Mouse (Mus musculus) megakaryocyte, adult 5-6 weeks (primary cell): Measurements from ENCODE around the gene Zfp961. TPM values are rescaled to one million over a fixed set of nuclear protein-coding genes. Genes with fewer than 3 reads are reported as not detected.
A peak's percentile ranks its signal among the peaks of the same experiment; 100 is the strongest.

ENCODE experiments used
- ATAC-seq: 2 replicates; pipeline ENCODE4 v1.8.0; 2016; ENCODE audit warnings: mild to moderate bottlenecking, inconsistent platforms; ENCODE audit not compliant: poor library complexity, severe bottlenecking
- total RNA-seq, 2 experiments: library from RNA; stranded (forward) in 1 of 2; stranded (reverse) in 1 of 2; fragments of 153-499, 151-499 nt in 1 of 2; fragments of 221-1000, 200-1000 nt in 1 of 2; gene quantifications; 2 replicates each; pipeline versions ENCODE4 v1.2.3 to v1.2.4; 2015 to 2017

Zfp961 gene
- total RNA-seq, 2 experiments from 2014 or later, result 23.1 to 34.4 TPM

DNA sequence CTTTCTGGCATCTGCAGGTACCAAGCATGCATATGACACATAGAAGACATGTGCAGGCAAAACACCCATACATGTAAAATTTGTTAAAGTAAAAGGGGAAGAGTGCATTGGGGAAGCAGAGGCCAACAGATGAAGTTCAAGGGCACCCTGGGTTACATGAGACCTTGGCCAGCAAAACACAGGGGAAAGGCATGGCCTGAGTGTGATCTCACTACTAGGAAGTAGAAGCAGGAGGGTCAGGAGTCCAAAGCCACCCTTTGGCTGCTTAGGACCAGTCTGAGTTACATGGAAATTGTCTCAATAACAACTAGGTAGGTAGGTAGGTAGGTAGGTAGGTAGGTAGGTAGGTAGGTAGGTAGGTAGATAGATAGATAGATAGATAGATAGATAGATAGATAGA, 9.6 kb downstream of the Zfp961 start:
- no peak; the same call in 1 of the 2 replicates for ATAC-seq

DNA sequence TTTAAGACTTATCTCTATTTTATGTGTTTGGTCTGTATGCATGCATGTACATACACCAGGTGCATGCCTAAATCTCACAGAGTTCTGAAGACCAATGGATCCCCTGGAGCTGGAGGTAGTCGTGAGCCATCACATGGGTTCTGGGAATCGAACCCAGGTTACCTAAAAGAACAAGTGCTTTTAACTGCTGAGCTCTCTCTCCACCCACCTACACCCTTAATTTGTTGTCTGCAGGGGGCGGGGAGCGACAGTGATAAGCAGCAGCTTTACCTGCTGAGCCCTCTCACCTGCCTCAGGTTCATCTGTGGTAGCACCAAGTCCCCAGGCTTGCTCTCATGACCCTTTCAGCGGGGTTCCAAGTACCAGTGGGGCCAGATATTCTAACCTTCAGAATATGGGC, 11.0 kb downstream of the Zfp961 start:
- no peak for ATAC-seq

DNA sequence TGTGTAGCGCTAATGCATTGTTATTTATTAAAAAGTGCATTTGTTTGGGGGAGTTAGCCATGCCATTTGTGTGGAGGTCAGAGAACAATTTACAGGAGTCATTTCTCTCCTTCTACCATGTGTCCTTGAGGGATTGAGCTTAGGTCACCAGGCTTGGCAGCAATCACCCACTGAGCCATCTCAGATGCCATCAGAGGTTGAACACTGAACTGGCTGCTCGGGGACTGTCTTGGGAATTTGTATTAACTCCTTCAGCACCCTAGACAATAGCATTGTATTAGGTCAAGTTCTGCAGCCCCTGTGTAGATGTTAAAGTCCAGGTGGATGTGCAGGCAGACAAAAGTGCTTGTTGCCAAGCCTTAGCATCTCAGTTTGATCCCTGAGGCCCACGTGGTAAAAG, 13.2 kb downstream of the Zfp961 start:
- no peak for ATAC-seq

DNA sequence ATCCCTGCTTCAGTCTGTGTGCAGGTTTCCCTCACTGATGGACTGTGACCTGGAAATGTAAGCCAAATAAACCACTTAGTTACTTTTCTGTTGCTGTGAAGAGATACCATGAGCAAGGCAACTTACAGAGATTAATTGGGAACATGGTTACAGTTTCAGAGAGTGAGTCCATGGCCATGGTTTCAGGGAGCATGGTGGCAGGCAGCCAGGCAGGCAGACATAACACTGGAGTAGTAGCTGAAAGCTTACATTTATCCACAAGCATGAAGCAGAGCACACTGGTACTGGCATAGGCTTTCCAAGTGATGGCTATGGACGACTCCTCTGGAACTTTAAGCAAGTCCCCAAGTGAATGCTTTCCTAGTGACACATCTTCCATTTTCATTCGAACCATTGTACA, 14.3 kb downstream of the Zfp961 start:
- ATAC-seq, result no peak

DNA sequence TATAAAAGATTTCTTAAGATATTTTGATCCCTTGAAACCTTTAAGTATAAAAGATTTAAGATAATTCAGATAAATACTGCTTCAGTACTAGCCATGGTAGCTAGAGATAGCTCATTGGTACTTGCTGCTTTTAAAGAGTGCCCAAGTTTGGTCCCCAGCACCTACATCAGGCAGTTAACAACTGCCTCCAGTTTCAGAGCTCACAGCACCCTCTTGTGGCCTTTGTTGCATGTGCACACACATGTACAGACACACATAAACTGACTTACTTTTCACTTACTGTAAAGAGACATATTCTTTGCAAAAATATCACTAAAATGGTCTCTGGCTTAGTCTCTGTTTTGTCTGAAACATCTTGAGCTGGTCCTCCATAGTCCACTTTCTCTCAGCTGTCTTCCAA, 15.6 kb downstream of the Zfp961 start:
- no peak for ATAC-seq

DNA sequence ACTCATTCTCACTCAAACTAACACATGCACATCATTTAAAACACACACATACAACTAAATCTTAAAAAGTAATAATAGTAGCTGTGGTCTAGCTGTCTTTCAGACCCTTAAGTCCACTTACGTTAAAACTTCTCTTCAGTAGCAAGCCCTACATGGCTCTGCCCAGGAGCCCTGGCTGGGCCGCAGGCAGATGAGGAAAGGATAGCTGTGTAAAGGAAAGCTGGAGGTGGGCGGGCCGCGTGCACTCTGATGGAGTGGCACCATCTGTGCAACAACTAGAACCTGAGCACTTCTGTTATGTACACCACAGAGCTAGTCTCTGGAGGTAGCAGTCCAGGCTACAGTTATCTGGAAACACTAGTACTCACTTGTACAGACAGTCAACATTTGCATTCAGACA, 16.4 kb downstream of the Zfp961 start:
- no peak for ATAC-seq

DNA sequence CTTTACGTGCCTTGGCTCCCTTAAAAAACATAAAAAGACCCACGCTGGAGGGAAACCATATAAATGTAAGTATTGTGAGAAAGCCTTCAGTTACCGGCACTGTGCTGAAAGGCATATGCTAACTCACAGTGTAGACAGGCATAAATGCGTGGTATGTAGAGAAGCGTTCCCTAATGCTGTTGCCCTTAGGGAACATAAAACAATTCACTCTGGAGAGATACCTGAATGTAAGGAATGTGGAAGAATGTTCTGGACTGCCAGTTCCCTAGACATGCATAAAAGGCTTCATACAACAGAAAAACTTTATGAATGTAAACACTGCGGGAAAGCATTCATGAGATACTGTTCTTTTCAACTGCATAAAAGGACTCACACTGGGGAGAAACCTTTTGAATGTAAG, 17.3 kb downstream of the Zfp961 start:
- ATAC-seq, result no peak

DNA sequence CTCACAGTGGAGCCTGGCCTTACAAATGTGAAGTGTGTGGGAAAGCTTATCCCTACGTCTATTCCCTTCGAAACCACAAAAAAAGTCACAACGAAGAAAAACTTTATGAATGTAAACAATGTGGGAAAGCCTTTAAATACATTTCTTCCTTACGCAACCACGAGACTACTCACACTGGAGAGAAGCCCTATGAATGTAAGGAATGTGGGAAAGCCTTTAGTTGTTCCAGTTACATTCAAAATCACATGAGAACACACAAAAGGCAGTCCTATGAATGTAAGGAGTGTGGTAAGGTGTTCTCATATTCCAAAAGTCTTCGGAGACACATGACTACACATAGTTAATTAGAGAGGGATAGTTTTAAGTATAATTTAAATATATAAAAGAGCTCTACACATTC, 17.8 kb downstream of the Zfp961 start:
- no peak for ATAC-seq

DNA sequence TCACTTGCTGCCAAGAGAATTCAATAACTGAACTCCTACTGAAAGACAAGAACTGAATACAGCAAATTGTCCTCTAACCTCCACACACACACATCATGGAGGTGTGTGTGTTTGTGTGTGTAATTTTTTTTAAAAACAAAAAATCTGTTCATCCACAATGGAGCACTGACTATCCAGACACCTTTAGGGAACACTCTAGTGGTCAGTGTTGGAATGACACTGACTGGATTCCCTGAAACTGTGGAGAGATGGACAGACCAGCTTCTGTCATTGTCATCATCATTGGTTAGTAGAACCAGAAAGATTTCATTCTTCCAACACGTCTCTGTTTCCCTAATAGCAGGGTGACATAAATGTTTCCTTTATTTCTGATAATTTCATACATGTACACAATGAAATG, 21.1 kb downstream of the Zfp961 start:
- ATAC-seq, result 0 out of 2 replicates have a peak, but pooled peaks have one; percentile 30

DNA sequence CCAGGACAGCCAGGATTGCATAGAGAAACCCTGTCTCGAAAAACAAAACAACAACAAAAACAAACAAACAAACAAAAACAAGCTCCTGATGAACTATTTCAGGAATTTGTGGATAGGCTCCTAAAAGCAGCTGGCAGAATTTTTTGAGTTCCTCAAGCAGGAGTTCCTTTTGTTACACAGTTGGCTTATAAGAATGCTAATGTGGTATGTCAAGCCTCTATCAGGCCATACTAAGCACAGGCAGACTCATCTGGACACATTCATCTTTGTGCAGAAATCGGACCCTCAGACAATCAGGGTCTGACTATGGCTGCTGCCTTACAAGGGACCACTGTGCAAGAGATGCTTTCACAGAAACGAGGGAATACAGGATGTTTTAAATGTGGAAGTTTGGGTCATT, 23.4 kb downstream of the Zfp961 start:
- ATAC-seq, result no peak

DNA sequence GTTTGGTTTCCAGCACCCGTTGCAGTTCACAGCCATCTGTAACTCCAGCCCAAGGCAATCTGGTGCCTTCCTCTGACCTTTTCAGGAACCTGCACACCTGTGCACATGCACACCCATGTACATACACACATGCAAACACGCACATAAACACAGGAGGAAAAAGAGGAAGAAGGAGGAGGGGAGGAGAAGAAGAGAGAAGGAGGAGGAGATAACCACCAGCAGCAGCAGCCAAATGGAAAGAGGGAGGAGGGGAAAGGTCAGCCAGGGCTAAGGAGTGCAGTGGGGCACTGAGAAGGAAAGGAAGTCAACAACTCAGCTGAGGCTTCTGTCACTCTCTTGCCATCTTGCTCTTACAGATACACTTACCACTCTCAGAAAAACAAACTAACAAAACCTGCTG, 30.2 kb downstream of the Zfp961 start:
- ATAC-seq, result peak; percentile 57

DNA sequence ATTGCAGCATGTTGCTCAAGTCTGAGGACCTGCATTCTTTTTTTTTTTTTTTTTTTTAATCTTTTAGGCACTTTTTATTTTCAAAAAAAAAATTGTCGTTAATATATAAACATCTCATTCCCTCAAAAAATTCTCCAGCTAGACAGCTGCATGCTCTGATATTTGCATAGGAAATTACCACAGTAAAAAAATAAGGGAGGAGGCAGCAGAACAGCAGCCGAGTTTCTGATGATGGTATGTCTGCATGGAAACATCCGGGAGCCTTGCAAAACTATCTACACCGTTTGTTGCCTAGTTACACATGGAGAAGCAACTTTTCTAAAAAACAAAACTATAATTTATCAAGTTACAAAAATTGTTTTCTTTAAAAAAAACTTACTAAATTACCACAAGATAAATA, 30.6 kb downstream of the Zfp961 start:
- no peak for ATAC-seq

DNA sequence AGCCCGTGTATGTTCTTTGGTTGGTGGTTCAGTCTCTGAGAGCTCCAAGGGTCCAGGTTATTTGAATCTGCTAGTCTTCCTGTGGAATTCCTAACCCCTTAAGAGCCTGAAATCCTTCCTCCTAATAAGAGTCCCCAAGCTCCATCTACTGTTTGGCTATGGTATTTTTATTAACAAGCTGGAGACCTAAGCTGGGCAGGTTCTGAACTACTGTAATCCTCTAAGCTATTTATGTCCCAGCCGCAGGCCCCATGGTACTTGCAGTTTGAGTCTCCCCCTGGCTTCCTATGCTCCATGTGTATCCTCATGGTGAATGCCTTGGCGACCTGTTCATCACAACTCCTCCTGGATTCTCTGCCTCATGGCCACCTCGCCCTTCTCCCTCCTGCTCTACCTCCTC, 33.8 kb downstream of the Zfp961 start:
- ATAC-seq, result no peak

DNA sequence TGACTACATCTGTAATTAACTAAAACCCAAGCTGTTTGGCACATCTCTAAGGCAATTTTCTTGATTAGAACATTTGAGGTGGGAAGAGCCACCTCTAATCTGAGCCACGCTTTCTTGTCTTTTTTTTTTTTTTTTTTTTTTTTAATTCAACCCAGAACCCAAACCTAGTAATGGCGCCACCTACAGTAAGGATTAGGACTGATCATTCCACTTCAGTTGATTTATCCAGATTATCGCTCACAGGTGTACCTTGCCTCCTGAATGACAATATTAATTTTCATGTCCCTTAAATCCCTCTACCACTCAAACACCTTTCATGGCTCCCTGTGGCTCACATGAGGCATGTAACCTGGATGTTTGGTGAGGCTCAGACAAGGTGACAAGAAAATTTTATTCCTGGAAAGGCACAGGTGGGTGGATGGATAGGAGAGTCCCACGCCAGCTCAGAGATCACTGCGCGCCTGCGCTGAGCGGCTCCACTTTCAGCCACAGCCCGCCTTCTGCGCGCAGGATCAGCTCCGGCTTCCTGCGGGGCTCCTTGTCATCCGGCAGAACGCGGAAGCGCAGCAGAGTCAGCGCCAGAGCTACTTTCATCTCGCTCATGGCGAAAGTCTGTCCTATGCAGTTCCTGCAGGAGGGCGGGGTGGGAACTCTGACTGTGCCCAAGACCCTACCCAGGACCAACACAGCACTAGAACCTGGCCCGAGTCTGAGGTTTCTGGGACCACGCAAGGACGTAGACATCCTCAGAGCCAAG, 37.5 kb downstream of the Zfp961 start:
- peak; percentile 85 for ATAC-seq

DNA sequence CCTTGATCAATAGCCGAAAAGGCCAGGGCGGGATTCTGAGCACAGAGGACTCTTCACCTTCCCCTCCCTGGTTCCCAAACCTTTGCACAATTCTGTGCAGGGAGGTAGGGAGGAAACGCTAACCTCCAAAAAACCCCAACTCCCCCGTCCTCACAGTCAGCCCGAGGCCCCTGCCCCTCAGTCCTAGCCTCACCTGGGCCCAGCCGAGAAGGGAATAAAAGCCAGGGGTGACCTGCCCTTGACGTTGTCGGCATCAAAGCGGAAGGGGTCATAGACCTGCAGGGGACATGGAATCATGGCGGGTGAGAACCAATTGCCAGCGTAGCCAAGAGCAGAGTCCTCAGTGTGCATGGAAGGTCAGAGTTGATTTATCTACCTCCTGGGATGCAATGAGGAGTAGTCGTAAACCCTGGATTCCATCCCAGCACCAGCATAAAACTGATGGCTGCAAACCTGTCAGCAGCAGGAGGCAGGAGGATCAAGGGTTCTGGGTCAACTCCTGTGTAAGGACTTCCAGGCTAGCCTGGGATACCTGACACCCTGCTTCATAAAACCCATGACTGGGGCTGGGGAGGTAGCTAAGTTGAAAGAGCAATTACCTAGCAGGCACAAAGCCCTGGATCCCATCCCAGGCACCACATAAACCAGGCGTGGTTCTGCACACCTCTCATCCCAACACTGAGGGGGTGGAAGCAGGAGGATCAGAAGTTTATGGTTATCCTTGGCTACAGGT, 38.2 kb downstream of the Zfp961 start:
- no peak for ATAC-seq

DNA sequence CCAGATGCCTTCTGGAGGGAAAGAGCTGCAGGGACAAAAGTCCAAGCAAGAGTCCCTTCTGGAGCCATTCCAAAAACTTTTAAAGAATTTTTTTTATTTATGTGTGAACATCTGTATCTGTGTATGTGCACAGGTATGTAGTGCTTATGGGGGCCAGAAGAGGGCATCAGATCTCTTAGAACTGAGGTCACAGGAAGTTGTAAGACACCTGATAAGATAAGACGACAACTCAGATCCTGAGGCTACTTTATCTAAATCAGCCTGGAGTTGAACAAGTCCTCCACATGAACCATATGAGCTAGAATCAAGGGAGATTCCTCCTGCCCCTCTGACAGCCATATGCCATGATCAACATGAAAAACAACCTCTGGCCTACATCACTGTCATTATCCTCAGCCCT, 48.6 kb downstream of the Zfp961 start:
- ATAC-seq, result 0 out of 2 replicates have a peak, but pooled peaks have one; percentile 33

DNA sequence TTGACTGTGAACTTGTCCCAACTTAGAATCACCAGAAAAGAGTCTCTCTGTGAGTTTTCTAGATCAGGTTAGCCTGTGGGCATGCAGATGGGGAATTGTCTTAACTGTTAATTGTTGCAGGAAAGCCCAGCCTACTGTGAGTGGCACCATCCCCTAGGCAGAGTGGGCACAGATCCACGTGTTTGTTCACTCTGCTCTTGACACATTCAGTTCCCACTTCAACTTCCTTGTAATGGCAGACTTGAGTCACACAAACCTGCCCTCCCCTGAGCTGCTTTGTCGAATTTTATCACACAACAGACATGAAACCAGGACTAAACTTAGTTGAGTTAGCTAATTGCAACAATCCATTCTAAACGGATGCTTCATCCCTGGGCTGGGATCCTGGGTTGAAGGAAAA, 49.4 kb downstream of the Zfp961 start:
- peak; percentile 38; the same call in 1 of the 2 replicates for ATAC-seq

DNA sequence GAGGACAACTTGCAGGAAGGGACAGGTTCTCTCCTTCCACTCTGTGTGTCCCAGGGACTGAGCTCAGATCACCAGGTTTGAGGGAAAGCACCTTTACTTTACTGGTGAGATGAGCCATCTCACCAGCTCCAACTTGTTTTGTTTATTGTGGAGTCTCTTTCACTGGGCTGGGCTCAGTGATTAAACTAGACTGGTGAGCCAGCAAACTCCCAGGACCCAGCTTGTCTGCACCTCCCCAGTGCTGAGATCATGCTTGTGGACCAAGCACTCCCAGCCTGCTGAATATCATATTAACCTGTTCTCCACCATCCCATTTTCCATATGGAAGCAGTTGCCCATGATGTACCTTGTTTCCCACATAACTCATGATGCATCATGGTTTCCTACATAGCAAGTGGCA, 52.1 kb downstream of the Zfp961 start:
- no peak for ATAC-seq

DNA sequence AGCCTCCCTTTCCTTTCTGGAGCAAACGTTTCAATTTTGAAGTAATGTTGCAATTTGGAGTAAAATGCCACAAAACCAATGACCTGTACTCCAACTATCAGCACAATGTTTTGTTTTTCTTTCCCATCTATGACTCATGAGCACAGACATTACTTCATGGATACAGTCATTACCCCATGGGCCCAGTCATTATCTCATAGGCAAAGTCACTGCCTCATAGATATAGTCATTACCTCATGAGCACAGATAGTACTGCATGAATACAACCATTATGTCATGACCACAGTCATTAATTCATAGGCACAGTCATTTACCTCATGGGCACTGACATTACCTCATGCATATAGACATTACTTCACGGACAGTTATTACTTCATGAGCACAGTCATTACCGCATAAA, 55.1 kb downstream of the Zfp961 start:
- peak; percentile 22 for ATAC-seq

DNA sequence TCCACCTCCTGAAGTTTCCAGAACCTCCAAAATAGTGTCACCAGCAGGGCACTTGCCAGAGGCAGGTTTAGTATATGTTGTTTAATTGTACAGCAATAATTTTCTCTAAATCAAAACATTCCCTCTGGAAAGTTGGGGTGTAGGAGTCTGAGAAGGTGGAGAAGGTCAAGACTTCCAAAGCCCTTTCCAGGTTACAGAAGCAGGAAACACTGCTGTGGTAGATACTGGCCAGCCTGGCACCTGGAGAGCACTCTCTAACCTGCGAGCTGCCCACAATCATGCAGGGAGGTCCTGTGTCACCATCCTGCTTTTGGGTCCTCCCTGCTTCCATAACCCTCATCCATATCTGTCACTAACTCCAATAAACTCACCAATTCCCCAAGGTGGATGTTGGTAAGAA, 55.9 kb downstream of the Zfp961 start:
- ATAC-seq, result no peak

DNA sequence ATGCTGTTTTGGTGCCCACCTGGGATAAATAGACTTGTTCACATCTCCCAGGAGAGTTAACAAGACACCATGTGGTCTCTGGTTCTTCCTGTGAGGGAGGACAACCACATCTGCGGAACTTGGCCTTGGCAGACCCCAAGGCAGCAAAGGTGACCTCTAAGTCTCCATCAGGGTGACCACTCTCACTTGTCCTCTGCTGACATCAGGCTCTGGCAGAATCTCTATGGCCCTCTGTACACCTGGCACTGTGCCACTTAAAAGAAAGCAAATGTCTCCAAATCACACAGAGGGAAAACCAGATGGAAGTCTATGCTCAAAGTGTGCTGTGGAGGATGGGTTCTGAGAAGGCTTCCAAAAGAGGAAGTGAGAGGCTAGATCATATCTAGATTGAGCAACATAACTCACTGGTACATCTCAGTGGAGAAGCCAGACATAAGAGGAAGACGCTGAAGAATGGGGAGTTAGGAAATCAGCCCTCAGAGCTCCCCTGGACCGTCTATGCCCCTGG, 57.4 kb downstream of the Zfp961 start:
- peak; percentile 78 for ATAC-seq

DNA sequence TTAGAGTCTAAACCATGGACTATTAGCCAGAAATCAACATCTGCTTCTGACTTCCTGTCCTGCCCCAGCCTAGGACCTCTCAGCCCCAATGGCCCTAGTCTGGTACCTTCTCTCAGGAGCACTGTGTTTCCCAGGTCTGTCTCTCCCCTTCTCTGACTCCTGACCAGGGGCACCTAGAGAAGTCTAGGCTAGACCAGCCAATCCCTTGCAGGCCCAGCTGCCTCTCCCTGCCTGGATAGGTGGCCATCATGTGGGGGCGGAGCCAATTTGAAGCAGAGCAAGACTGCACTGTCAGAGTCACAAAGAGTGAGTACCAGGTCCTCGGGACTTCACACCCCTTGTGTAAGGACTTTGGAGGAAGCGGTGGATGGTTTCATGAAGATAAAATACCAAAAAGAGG, 58.6 kb downstream of the Zfp961 start, which contains the start of gene Cyp4f18:
Cyp4f18 (minus strand) TSS at position 154 of the 400 bp plus-strand sequence.
- peak; percentile 72 for ATAC-seq
